Mouse (Mus musculus) liver, adult 2 months (tissue): ENCODE data around the gene Mta2. TPM values are rescaled to one million over a fixed set of nuclear protein-coding genes. Genes with fewer than 3 reads are reported as not detected.
A peak's percentile ranks its signal among the peaks of the same experiment; 100 is the strongest.
"Not testable (repeated sequence)": the region's sequence is repeated elsewhere in the genome, so short reads cannot be mapped to it uniquely, and the experiment has no call there.

Source experiments
- DNase-seq: peaks from one replicate; pipeline ENCODE4 v3.0.0-alpha.2; 2011; ENCODE audit warnings: low read depth, low spot score; ENCODE audit errors: extremely low read depth
- H3K27ac ChIP-seq: fragments of 200-500 bp; replicated peaks from 2 replicates; pipeline ENCODE4 v1.5.1; 2012; ENCODE audit warnings: low read depth, mild to moderate bottlenecking, control low read depth, inconsistent platforms, low read length; ENCODE audit not compliant: insufficient read depth
- H3K27me3 ChIP-seq: fragments of 200-500 bp; 2 replicates; pipeline ENCODE4 v1.6.1; 2012; ENCODE audit warnings: mild to moderate bottlenecking, moderate library complexity, low read length, inconsistent platforms; ENCODE audit not compliant: control insufficient read depth, insufficient read depth
- H3K36me3 ChIP-seq: fragments of 200-500 bp; 2 replicates; pipeline ENCODE4 v1.6.1; 2012; ENCODE audit warnings: low read length, inconsistent platforms; ENCODE audit not compliant: control insufficient read depth, insufficient read depth
- H3K4me1 ChIP-seq: fragments of 200-500 bp; 2 replicates; pipeline ENCODE4 v1.6.1; 2011; ENCODE audit warnings: low read length; ENCODE audit not compliant: control insufficient read depth, insufficient read depth
- H3K4me3 ChIP-seq: fragments of 200-500 bp; 2 replicates; pipeline ENCODE4 v1.5.1; 2011; ENCODE audit warnings: low read depth, mild to moderate bottlenecking, control low read depth, low read length, moderate library complexity; ENCODE audit not compliant: insufficient read depth
- H3K79me2 ChIP-seq: fragments of 200-500 bp; 2 replicates; pipeline ENCODE4 v1.6.1; 2012; ENCODE audit warnings: inconsistent platforms, mild to moderate bottlenecking, low read length, moderate library complexity; ENCODE audit not compliant: control insufficient read depth, insufficient read depth
- H3K9ac ChIP-seq: fragments of 200-500 bp; 2 replicates; pipeline ENCODE4 v1.6.1; 2012; ENCODE audit warnings: low read depth, mild to moderate bottlenecking, control low read depth, inconsistent platforms, low read length
- CTCF ChIP-seq: fragments of 200-500 bp; IDR thresholded peaks from 2 replicates; pipeline ENCODE4 v1.5.1; 2011; ENCODE audit warnings: low read depth, low read length, control low read depth
- POLR2A ChIP-seq: fragments of 200-500 bp; IDR thresholded peaks from 2 replicates; pipeline ENCODE4 v1.6.1; 2011; ENCODE audit warnings: low read length, control low read depth; ENCODE audit not compliant: insufficient read depth; ENCODE audit errors: extremely low read depth
- WGBS: fragments of 180-500 bp; shearing (Covaris S2); methylation state at CpG from one replicate; pipeline ENCODE4 v1.1.7; 2018; 5-methylcytosine and 5-hydroxymethylcytosine counted together
- polyA plus RNA-seq: library from polyadenylated mRNA; depleted of rRNA; stranded (reverse); fragments of >200 nt; gene quantifications from 2 replicates; pipeline ENCODE4 v1.2.3, GENCODE M21; 2012
- total RNA-seq: library from RNA; depleted of rRNA; stranded (reverse); fragments of >200 nt; gene quantifications from 2 replicates; pipeline ENCODE4 v1.2.3, GENCODE M21; 2014

The Mta2 gene
- total and polyA plus RNA-seq, 2 experiments, result 12.1 to 25.6 TPM

DNA sequence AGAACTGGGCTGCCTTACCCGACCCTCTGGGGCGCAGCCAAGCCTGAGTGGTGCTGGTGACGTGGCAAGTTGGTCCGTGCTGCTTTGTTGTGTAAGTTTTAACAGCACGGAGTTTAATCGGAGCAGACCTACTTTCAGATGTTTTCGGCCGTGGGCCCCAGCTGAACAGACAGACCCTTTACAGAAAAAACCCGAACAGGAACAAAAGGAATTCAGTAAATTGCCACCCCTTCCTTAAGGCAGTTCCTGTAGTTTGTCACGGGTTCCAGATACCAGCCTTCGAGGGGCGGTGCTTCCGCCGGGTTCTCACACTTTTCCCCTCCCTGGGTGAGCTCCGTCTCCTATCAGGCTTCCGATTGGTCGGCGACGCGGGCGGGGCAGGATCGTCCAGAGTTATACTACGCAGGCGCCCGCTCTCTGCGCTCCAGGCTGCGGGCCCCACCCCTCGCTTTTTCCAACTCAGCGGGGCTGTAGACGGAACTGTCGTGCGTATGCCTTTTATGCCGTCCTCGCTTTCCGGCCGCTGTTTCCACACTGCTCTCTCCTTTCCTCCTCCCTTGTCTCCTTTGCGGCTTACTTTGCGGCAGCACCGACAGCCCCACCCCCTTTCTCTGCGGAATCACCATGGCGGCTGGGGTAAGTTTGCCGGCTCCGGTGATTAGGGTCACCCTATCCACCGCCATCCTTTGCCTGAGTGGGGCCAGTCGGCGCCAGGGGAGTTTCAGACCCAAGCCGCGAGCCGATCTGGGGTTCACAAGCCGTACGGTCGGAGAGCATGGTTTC lies 25.1 kb downstream of the Mta2 start, which contains the start of gene Eef1g:
Gene Eef1g, plus strand, starts transcription at position 452 of the 783 bp plus-strand sequence.
- under 1% methylated on average over 52 of the region's 52 CpGs for WGBS
- H3K36me3 ChIP-seq, result peaks cover 44% of the 10 kb centered on the region

DNA sequence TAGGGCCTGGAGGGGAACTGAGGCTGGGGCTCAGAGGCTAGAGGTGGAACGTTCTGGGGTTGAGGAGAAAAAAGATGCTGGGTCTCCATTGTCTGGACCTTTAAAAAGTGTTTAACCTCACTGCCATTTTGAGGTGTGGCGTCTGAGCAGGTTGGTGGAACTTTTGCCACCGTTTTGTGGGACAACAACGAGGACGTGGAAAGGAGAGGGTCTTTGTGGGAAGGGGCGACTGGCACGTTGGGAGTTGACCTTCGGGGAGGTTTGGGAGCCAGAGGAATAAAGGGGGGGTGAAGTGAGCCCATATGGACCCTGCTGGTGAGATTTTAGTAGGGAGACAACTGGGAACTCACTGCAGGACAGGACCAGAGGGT lies 25.7 kb downstream of the Mta2 start:
- peak overlapping the region; percentile 40 for H3K27ac ChIP-seq
- peaks cover 8% of the 10 kb centered on the region; the same call in 1 of the 2 replicates for H3K79me2 ChIP-seq
- H3K27me3 ChIP-seq, result no peaks in the 10 kb centered on the region
- TF ChIP-seq POLR2A (no peak), CTCF (no peak)
- H3K9ac ChIP-seq, result peak overlapping the region; percentile 89
- DNase-seq, result no peak
- H3K4me3 ChIP-seq, result peak overlapping the region; percentile 74
- WGBS, result under 1% methylated on average over 8 of the region's 8 CpGs
- H3K36me3 ChIP-seq, result peaks cover 48% of the 10 kb centered on the region
- H3K4me1 ChIP-seq, result peaks cover 16% of the 10 kb centered on the region

More for the DNA sequence above, 25.1 kb downstream of the Mta2 start, which contains the start of gene Eef1g:
- Histone ChIP-seq H3K27me3 (no peaks in the 10 kb centered on the region), H3K4me3 (peak within 1 kb of the TSS; percentile 74), H3K9ac (peak within 1 kb of the TSS; percentile 89), H3K79me2 (peaks cover 8% of the 10 kb centered on the region; the same call in 1 of the 2 replicates), H3K27ac (peak within 1 kb of the TSS; percentile 78), H3K4me1 (peaks cover 11% of the 10 kb centered on the region)
- peak; percentile 97 for DNase-seq
- 0 out of 2 replicates have a peak, but pooled peaks have one; percentile 49 for TF ChIP-seq POLR2A
- TF ChIP-seq CTCF, result no peak

DNA sequence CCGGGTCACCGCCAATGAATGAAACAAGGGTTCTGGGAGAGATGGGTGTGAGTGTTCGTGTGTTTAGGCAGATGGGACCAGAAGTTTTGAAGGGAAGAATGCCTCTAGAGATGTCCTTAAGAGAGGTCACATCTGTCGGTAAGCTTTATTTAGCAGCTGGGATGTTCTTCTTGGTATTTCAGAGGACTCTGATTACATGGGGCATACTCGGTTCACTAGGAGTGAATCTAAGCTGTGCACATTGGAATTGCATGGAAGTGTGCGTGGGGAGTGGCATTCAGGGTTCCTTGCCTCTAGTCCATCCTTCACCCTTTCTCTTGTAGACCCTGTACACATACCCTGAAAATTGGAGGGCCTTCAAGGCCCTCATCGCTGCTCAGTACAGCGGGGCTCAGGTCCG lies 26.2 kb downstream of the Mta2 start:
- 9% methylated on average over 9 of the region's 9 CpGs for WGBS
- H3K4me3 ChIP-seq, result peak overlapping the region; percentile 74

DNA sequence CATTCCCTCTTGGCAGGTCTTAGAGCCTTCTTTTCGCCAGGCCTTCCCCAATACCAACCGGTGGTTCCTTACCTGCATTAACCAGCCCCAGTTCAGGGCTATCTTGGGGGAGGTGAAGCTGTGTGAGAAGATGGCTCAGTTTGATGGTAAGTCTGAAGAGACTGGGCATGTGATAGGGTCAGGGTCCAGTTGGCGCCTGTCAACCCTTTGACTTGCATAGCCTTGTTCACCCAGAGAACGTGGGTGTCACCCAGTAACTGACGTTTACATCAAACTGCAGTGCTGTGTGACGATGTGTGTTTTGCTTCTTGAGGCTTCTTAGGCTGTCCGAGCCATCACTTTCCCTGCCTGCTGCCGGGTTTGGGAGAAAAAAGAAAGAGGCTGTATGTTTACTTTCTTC lies 30.8 kb downstream of the Mta2 start:
- not testable (repeated sequence) for H3K27ac ChIP-seq
- H3K36me3 ChIP-seq, result peaks cover 63% of the 10 kb centered on the region
- DNase-seq, result peak; percentile 63

More for the DNA sequence above, 26.2 kb downstream of the Mta2 start:
- TF ChIP-seq POLR2A, result no peak
- no peak for TF ChIP-seq CTCF
- Histone ChIP-seq H3K4me1 (peaks cover 16% of the 10 kb centered on the region), H3K9ac (peak overlapping the region; percentile 89), H3K27ac (no peak overlapping the region), H3K79me2 (peaks cover 8% of the 10 kb centered on the region; the same call in 1 of the 2 replicates), H3K36me3 (peaks cover 49% of the 10 kb centered on the region), H3K27me3 (no peaks in the 10 kb centered on the region)
- no peak for DNase-seq

DNA sequence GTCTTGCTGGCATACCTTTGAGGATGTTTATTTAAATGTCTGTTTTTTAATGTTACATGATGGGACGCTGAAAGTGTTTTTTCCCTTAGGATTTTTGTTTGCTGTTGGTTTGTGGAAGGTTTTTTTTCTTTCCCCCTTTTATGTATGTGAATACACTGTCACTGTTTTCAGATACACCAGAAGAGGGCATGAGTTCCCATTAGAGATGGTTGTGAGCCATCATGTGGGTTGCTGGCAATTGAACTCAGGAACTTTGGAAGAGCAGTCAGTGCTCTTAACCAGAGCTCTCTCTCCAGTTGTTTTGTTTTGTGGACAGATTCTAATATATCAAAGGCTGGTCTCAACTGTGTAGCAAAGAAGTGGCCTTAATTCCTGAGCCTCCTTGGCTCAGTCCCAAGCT lies 33.0 kb downstream of the Mta2 start:
- DNase-seq, result no peak
- Histone ChIP-seq H3K27me3 (no peaks in the 10 kb centered on the region), H3K4me1 (peaks cover 5% of the 10 kb centered on the region; the same call in 1 of the 2 replicates), H3K79me2 (no peaks in the 10 kb centered on the region), H3K27ac (no peak overlapping the region), H3K36me3 (peaks cover 74% of the 10 kb centered on the region), H3K9ac (no peak overlapping the region), H3K4me3 (no peak overlapping the region)
- no peak for TF ChIP-seq POLR2A
- TF ChIP-seq CTCF, result no peak
- WGBS, result 82% methylated on average over 1 of the region's 1 CpGs

More for the DNA sequence above, 30.8 kb downstream of the Mta2 start:
- not testable (repeated sequence) for H3K79me2 ChIP-seq, H3K9ac ChIP-seq, H3K27me3 ChIP-seq, H3K4me3 ChIP-seq, H3K4me1 ChIP-seq
- 47% methylated on average over 8 of the region's 8 CpGs for WGBS

DNA sequence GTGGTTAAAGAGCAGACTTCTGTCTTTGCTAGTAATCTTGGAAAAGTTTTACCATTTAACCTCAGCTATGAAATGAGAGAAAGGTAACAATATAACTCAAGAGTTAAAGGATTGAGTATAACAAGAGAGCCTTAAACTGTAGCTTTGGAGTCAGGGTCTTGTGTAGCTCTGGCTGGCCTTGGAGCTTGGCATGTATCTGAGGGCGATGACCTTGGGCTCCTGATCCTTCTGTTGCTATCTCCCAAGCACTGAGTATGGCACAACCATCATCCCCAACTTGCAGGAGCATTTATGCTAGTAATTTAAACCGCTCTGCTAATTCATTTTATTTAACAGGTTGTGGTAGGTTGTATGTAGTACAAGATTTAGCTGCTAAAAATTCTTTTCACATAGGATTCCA lies 33.8 kb downstream of the Mta2 start:
- no peak overlapping the region for H3K27ac ChIP-seq
- H3K4me1 ChIP-seq, result peaks cover 5% of the 10 kb centered on the region; the same call in 1 of the 2 replicates
- 83% methylated on average over 2 of the region's 2 CpGs for WGBS
- H3K36me3 ChIP-seq, result peaks cover 66% of the 10 kb centered on the region
- no peak for TF ChIP-seq CTCF
- TF ChIP-seq POLR2A, result no peak
- no peak overlapping the region for H3K4me3 ChIP-seq
- no peaks in the 10 kb centered on the region for H3K27me3 ChIP-seq
- no peak overlapping the region for H3K9ac ChIP-seq
- DNase-seq, result peak; percentile 49
- H3K79me2 ChIP-seq, result no peaks in the 10 kb centered on the region
